Mouse (Mus musculus) adrenal gland, adult 18-20 months (tissue): ENCODE data around the gene Trim61. TPM values are rescaled to one million over a fixed set of nuclear protein-coding genes. Genes with fewer than 3 reads are reported as not detected.

Source experiments
- DNase-seq, 2 experiments: peaks; one replicate each; pipeline ENCODE4 v3.0.0; 2021 to 2022; ENCODE audit warnings: low spot score in 2 of 2
- total RNA-seq, 2 experiments: library from RNA; stranded (reverse); gene quantifications; 1 replicate in 1 of 2; 2 replicates in 1 of 2; pipeline ENCODE4 v1.2.3; 2021

Gene Trim61
- total RNA-seq, 2 experiments from 2014 or later, result not detected

DNA sequence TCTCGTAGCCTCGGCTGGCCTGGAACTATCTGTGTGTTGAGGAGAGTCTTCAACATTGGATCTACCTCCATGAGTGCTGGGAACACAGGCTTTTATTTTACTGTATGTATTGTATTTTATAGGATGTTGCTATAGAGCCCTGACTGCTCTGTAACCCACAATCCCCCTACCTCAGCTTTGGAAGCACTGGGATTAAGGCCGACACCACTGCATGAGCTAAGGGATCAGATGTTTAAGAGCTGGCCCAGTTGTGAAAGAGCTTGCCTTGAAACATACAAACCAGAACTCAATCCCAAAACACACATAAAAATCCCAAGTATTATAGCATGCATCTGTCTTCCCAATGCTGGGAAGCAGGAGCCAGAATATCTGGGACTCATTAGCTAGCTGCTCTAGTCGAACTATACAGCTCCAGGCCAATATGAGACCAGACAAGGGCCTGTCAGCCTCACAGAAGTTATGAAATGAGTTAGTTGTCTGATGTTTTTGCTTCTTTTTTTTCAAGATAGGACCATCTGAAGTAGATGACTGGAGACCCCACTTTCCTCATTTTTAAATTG lies 19.4 kb downstream of the Trim61 start:
- DNase-seq, result no peak

GRCm38 (mm10) chr8:64987731-64988130 lies 30.6 kb downstream of the Trim61 start, which contains the start of gene Trim75:
Gene Trim75 (minus strand): TSS chr8:64987831.
- no peak for DNase-seq

DNA sequence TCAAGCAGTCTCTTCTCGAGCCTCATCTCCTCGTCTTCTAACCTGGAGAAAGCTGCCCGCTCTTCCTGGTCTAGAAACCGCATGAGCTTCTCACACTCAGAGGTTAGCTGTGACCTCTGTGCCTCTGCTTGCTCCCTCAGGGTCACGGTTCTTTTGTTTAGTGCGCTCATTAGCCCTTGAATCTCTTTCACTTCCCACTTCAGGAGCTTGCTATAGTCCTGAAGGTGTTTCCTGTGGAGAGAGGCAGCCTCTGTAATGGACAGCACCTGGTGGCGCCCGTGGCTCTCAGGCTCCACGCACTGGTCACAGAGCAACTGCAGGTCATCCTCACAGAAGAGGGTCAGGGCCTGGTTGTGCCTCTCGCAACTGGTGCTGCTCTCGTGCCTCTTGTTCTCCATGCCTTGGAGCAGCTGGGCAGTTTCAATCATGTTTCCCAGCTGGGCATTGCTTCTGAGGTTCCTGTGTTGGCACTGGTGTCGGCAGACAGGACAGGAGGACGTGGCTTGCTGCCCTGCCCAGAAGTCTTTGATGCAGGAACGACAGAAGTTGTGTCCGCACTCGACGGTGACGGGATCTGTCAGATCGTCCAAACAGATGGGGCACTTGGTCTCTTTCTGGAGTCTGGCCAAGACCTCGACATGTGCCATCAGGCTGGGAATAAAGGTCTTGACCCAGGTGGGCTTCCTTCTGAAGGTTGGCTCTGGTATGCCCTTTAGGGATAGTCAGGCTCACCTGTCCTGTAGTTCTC lies 35.0 kb downstream of the Trim61 start:
- no peak for DNase-seq

Other genes starting within 250 kb of the Trim61 start
- 10 to 100 TPM; 53.2 to 76.0 TPM for gene Klhl2, start 168.5 kb downstream of the Trim61 start, total RNA-seq
- gene Tmem192, start 71.3 kb downstream of the Trim61 start, total RNA-seq, result 10 to 100 TPM; 32.4 to 50.5 TPM
- not detected for gene Trim75, start 30.7 kb downstream of the Trim61 start, total RNA-seq
- gene Trim60, start 61 bp upstream of the Trim61 start, total RNA-seq, result not detected
- gene Apela, start 18.8 kb upstream of the Trim61 start, total RNA-seq, result not detected
- not detected for gene Gm10663, start 56.5 kb upstream of the Trim61 start, total RNA-seq
- gene BC030870, start 111.0 kb upstream of the Trim61 start, total RNA-seq, result not detected